Mouse (Mus musculus): ENCODE measurements at regions not wholly inside any gene's neighbourhood (a gene's known extent, or its start where the extent isn't known, plus 50 kb on each side); places are given as distances from the start of the nearest gene placed in this dataset.

- no peak for TF ChIP-seq CTCF (IDR thresholded peaks at IDR 0.05; ENCODE audit: low read depth, low read length)
- TF ChIP-seq POLR2A (IDR thresholded peaks at IDR 0.05; ENCODE audit: extremely low read depth, insufficient read depth, low read length) = no peak
Measured at GRCm38 (mm10) chr3:56980593-56981304, 321.0 kb downstream of the Tm4sf1 start.

All from liver, adult 2 months (tissue).